Mouse (Mus musculus): ENCODE results near the gene Sytl2.

DNA sequence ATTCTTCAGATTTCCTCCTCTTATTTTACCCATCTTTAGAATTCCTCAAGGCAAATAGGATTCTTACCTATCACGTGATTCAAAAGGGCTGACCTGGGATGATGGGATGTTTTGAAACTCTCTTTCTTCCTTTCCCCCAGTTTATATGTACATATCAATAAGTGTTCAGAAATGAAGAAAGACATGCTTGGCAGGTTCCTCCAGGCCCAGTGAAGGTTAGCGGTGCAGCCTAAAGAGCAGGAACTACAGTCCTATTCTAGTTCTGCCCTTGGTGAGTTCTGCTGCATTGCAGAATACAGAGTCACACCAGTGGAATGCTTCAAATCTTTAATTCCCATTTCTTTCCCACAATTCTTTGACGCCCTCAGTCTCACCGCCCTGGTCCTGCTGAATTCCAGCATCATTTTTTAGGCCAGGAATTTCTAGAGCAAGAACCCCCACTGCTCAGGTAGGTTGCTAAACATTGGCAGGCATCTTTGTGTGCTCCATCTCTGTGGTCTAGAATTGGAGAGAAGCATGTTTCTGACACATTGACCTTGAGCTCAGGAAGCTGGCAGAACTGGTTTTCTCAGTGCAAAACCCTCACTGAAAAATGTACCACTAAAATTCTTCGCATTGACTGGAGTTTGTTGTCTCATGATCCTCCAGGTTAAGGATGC is 45.9 kb downstream of the Sytl2 start:
- TF ChIP-seq POLR2A (IDR thresholded peaks at IDR 0.05; ENCODE audit: low read depth, low read length) (no peak), CTCF (IDR thresholded peaks at IDR 0.05; ENCODE audit: extremely low read depth, insufficient read depth, insufficient read length, insufficient replicate concordance) (no peak)
